Mouse (Mus musculus): ENCODE results near the gene Actr2. TPM values are rescaled to one million over a fixed set of nuclear protein-coding genes. Genes with fewer than 3 reads are reported as not detected.

Actr2 gene
- polyA plus RNA-seq, 1 experiment from 2014 or later, result 166 TPM

DNA sequence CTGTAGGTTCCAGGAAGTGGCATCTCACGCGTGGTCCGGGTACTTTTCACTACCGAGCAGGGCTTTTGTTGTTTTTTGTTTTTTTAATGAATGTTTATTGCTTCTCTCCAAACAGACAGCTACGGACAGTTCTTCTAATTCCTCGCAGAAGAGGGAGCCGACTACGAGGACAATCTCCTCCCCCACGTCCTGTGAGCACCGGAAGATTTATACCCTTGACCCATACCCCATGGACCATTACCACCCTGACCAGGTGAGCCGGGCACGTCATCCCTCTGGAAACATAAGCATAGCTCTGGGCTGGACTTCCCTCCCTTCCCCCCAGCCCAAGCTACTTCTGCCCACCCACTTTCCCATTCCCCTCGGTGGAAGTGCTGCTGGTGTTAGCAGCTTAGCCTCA is 94.8 kb downstream of the Actr2 start:
- Histone ChIP-seq H3K4me3 (ENCODE audit: low read length) (no peak overlapping the region), H3K4me1 (ENCODE audit: control insufficient read depth, insufficient read depth, low read depth, low read length) (no peaks in the 10 kb centered on the region), H3K9ac (ENCODE audit: low read depth, low read length) (no peak overlapping the region), H3K27ac (ENCODE audit: low read depth, low read length) (no peak overlapping the region), H3K9me3 (ENCODE audit: control insufficient read depth, low read length) (peaks cover 30% of the 10 kb centered on the region), H3K36me3 (ENCODE audit: control insufficient read depth, insufficient read depth, low read length) (peaks cover 47% of the 10 kb centered on the region), H3K4me2 (ENCODE audit: low read length) (no peak overlapping the region), H3K27me3 (replicated peaks; ENCODE audit: control insufficient read depth, insufficient read depth, low read length) (no peaks in the 10 kb centered on the region)
- 97% methylated on average over 13 of the region's 13 CpGs for WGBS
- ATAC-seq, result no peak

DNA sequence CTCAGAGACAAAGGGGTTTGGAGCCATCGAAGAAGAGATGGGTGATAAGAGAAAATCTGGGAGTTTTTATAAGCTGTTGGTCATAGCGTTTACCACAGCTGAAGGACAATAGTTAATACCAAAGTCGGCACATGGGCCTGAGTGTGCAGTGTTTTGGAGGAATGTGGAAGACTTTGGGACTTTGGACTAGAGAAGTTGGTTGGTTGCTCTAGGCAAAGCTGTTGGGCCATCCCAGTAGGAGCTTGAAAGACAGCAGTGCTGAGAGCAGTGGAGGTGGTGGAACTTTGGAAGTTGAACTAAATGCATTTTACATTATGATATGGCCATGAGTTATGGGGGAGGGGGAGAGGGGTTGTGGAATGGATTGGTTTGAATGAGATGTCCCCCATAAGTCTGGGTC is 99.3 kb downstream of the Actr2 start:
- H3K36me3 ChIP-seq (ENCODE audit: control insufficient read depth, insufficient read depth, low read length), result peaks cover 25% of the 10 kb centered on the region
- ATAC-seq, result no peak
- 96% methylated on average over 3 of the region's 3 CpGs for WGBS
- H3K9ac ChIP-seq (ENCODE audit: low read depth, low read length), result no peak overlapping the region
- peaks cover 5% of the 10 kb centered on the region; the same call in 1 of the 2 replicates for H3K9me3 ChIP-seq (ENCODE audit: control insufficient read depth, low read length)
- no peak overlapping the region for H3K4me2 ChIP-seq (ENCODE audit: low read length)
- H3K27ac ChIP-seq (ENCODE audit: low read depth, low read length), result no peak overlapping the region
- H3K4me1 ChIP-seq (ENCODE audit: control insufficient read depth, insufficient read depth, low read depth, low read length), result peaks cover 8% of the 10 kb centered on the region
- no peaks in the 10 kb centered on the region for H3K27me3 ChIP-seq (replicated peaks; ENCODE audit: control insufficient read depth, insufficient read depth, low read length)
- H3K4me3 ChIP-seq (ENCODE audit: low read length), result no peak overlapping the region

Other genes starting within 250 kb of the Actr2 start
- 6.7 and 7.4 TPM in 2 replicates for gene Spred2, start 188.5 kb downstream of the Actr2 start, polyA plus RNA-seq (2015; fragmentation: Nextera tagmentation; extraction: Ambion mirVana)
- gene Rab1a, start 88.5 kb upstream of the Actr2 start, polyA plus RNA-seq (2015; fragmentation: Nextera tagmentation; extraction: Ambion mirVana), result 288 and 320 TPM in 2 replicates
- gene Cep68, start 136.5 kb upstream of the Actr2 start, polyA plus RNA-seq (2015; fragmentation: Nextera tagmentation; extraction: Ambion mirVana), result 25.8 and 29.1 TPM in 2 replicates
- 79.4 and 82.1 TPM in 2 replicates for gene Slc1a4, start 219.8 kb upstream of the Actr2 start, polyA plus RNA-seq (2015; fragmentation: Nextera tagmentation; extraction: Ambion mirVana)